Comparison of ENCODE assay signal across 8 mouse cellular contexts in genomic region chr9:21411669-21412550, GRCm38 (mm10). TPM values are rescaled to one million over a fixed set of nuclear protein-coding genes. Genes with fewer than 3 reads are reported as not detected.
A peak's percentile ranks its signal among the peaks of the same experiment; 100 is the strongest.
DNase-seq lines count a peak whose midpoint lies in the region; ATAC-seq and TF ChIP-seq lines count a peak whose summit lies in the region.

Gene Qtrt1, plus strand, starts transcription at chr9:21411837.

- H3K9me3 ChIP-seq in ES-Bruce4 (replicated peaks; ENCODE audit: control insufficient read depth, insufficient read depth, low read length, poor library complexity, severe bottlenecking) = no peaks in the 10 kb centered on the region
- H3K9me3 ChIP-seq in forebrain, embryonic 14.5 days (replicated peaks; ENCODE audit: control insufficient read depth, low read length) = no peaks in the 10 kb centered on the region
- no peaks in the 10 kb centered on the region for H3K9me3 ChIP-seq in neural tube, embryonic 15.5 days (replicated peaks)

- intact Hi-C loops in heart, postnatal 14 days (cut with DNase I) = loop anchor here (2.0 kb wide), 1 partner anchor 57 kb away; no protein-coding TSS in a partner anchor

- H3K4me3 ChIP-seq in ES-Bruce4 (ENCODE audit: low read depth, low read length) = peak within 1 kb of the TSS; percentile 94
- H3K4me3 ChIP-seq in forebrain, embryonic 14.5 days (ENCODE audit: low read depth, low read length) = peak within 1 kb of the TSS; percentile 71
- peak within 1 kb of the TSS; percentile 67 for H3K4me3 ChIP-seq in neural tube, embryonic 15.5 days (replicated peaks)

- 2% methylated on average over 53 of the region's 53 CpGs for WGBS in forebrain, embryonic 14.5 days
- WGBS in neural tube, embryonic 15.5 days = 1% methylated on average over 53 of the region's 53 CpGs

- peaks cover 14% of the 10 kb centered on the region for H3K36me3 ChIP-seq in ES-Bruce4 (ENCODE audit: control insufficient read depth, insufficient read depth, low read length, poor library complexity, severe bottlenecking)
- H3K36me3 ChIP-seq in forebrain, embryonic 14.5 days (ENCODE audit: control insufficient read depth, insufficient read depth, low read length) = peaks cover 30% of the 10 kb centered on the region
- H3K36me3 ChIP-seq in neural tube, embryonic 15.5 days = peaks cover 14% of the 10 kb centered on the region

- TF ChIP-seq CTCF in ES-Bruce4 (IDR thresholded peaks at IDR 0.05; ENCODE audit: low read depth, low read length) = no peak

- TF ChIP-seq POLR2A in ES-Bruce4 (IDR thresholded peaks at IDR 0.05; ENCODE audit: insufficient read depth, low read length) = no peak

- no peak within 1 kb of the TSS for H3K27ac ChIP-seq in ES-Bruce4 (ENCODE audit: insufficient read depth, low read length)
- peak within 1 kb of the TSS; percentile 10; the same call in 1 of the 2 replicates for H3K27ac ChIP-seq in forebrain, embryonic 14.5 days (ENCODE audit: low read depth, low read length)
- peak within 1 kb of the TSS; percentile 80 for H3K27ac ChIP-seq in neural tube, embryonic 15.5 days (replicated peaks)

- H3K27me3 ChIP-seq in ES-Bruce4 (ENCODE audit: control insufficient read depth, insufficient read depth, low read length, poor library complexity, severe bottlenecking) = no peaks in the 10 kb centered on the region
- H3K27me3 ChIP-seq in forebrain, embryonic 14.5 days (replicated peaks; ENCODE audit: control insufficient read depth, insufficient read depth, low read length) = no peaks in the 10 kb centered on the region
- no peaks in the 10 kb centered on the region for H3K27me3 ChIP-seq in neural tube, embryonic 15.5 days (replicated peaks)

- H3K4me1 ChIP-seq in ES-Bruce4 (ENCODE audit: control insufficient read depth, insufficient read depth, low read length) = no peaks in the 10 kb centered on the region
- 0 out of 2 replicates have a peak, but pooled peaks cover 2% of the 10 kb centered on the region for H3K4me1 ChIP-seq in forebrain, embryonic 14.5 days (ENCODE audit: control insufficient read depth, insufficient read depth, low read length)
- peaks cover 46% of the 10 kb centered on the region for H3K4me1 ChIP-seq in neural tube, embryonic 15.5 days

- TF ChIP-seq EP300 in ES-Bruce4 (IDR thresholded peaks at IDR 0.05; ENCODE audit: insufficient read depth, low read depth, low read length) = no peak

- DNase-seq in forebrain, embryonic 14.5 days (ENCODE audit: low spot score) = peak; percentile 97
- peak; percentile 73 to 79 for DNase-seq in heart, postnatal 14 days
- DNase-seq in layer of hippocampus, adult 11-12 months (ENCODE audit: low spot score) = peak; percentile 90
- peak; percentile 88 to 92 for DNase-seq in lung, adult 18-20 months
- peak; percentile 88 for DNase-seq in testis, postnatal 14 days (ENCODE audit: low spot score)

- peak within 1 kb of the TSS; percentile 83 for H3K4me2 ChIP-seq in forebrain, embryonic 14.5 days (ENCODE audit: low read length)
- H3K4me2 ChIP-seq in neural tube, embryonic 15.5 days = peak within 1 kb of the TSS; percentile 89

- ATAC-seq in cerebellum, adult (ENCODE audit: insufficient number of reproducible peaks, low FRiP score, low TSS enrichment) = peak; percentile 87
- ATAC-seq in forebrain, embryonic 14.5 days = peak; percentile 96
- peak; percentile 96 for ATAC-seq in neural tube, embryonic 15.5 days (ENCODE audit: low FRiP score)

- H3K9ac ChIP-seq in ES-Bruce4 (ENCODE audit: low read depth, poor library complexity, severe bottlenecking) = peak within 1 kb of the TSS; percentile 70
- H3K9ac ChIP-seq in forebrain, embryonic 14.5 days (ENCODE audit: low read length) = peak within 1 kb of the TSS; percentile 77
- H3K9ac ChIP-seq in neural tube, embryonic 15.5 days (replicated peaks) = peak within 1 kb of the TSS; percentile 74

RNA-seq across cellular contexts. Expression of gene Qtrt1, which starts in this region (rescaled TPM):
- polyA plus RNA-seq in ES-Bruce4 (2011; ENCODE audit: insufficient read depth, insufficient read length, low read depth, missing spikeins) = 40.0 and 48.2 TPM in 2 replicates
- 51.4 and 53.7 TPM in 2 replicates for polyA plus RNA-seq in forebrain, embryonic 14.5 days (2014; fragmentation: Nextera tagmentation; extraction: Ambion mirVana)
- total RNA-seq in heart, postnatal 14 days (2021) = 10 to 100 TPM in 1 of 2 experiments, 1 to 10 TPM in 1; 8.5 to 11.2 TPM
- polyA plus RNA-seq in neural tube, embryonic 15.5 days (2015; fragmentation: Nextera tagmentation; extraction: Ambion mirVana) = 47.6 and 55.6 TPM in 2 replicates
